ENCODE assay signal across 24 mouse cellular contexts in genomic region chr12:82158516-82158915, GRCm38 (mm10). TPM values are rescaled to one million over a fixed set of nuclear protein-coding genes. Genes with fewer than 3 reads are reported as not detected.
DNase-seq lines count a peak whose midpoint lies in the region; ATAC-seq and TF ChIP-seq lines count a peak whose summit lies in the region.
"Had no signal": no experiment of that assay in that cellular context is flagged by ENCODE, and none has a peak within 500 bp of the region (broad histone marks: within the 10 kb centered on the region; RNA-seq: fewer than 3 reads in every experiment).

No protein-coding gene starts in this region.

- TF ChIP-seq CTCF in left cerebral cortex, adult 2 months (IDR thresholded peaks at IDR 0.05), result no peak

- no peak for DNase-seq in frontal cortex, postnatal 10 days (ENCODE audit: low spot score in 2 of 2)
- DNase-seq in left cerebral cortex, adult 2 months (ENCODE audit: extremely low spot score in 1 of 2, low spot score in 2 of 2), result peak in 1 of 2 experiments; percentile 32
- no peak for DNase-seq in left cerebral cortex, postnatal 14 days (ENCODE audit: low spot score in 2 of 2)
- DNase-seq in right cerebral cortex, postnatal 25 days, result peak; percentile 24
- no peak for DNase-seq in right cerebral cortex, postnatal 10 days (ENCODE audit: low spot score in 2 of 2)
- DNase-seq: adrenal gland, adult 8-10 months; adrenal gland, postnatal 25 days; cerebellum, adult 18-20 months; cerebellum, adult 9-10 months; cerebellum, postnatal 14 days; gastrocnemius, postnatal 25 days; heart, adult 18-20 months; heart, postnatal 10 days; heart, postnatal 36 days had no signal

- intact Hi-C loops in left cerebral cortex, adult 2 months (cut with DNase I), result loop anchor here (1.0 kb wide), 1 partner anchor 53 kb away; no protein-coding TSS in a partner anchor
- intact Hi-C loops in left cerebral cortex, postnatal 14 days (cut with DNase I), result loop anchor here (5.0 kb wide), 1 partner anchor 76 kb away; no protein-coding TSS in a partner anchor

- peak; percentile 64 for ATAC-seq in frontal cortex, adult (ENCODE audit: low TSS enrichment)
- ATAC-seq: activated CD4-positive, CD25-positive, alpha-beta regulatory T cell, adult 4 months; forebrain, embryonic 13.5 days; forebrain, embryonic 16.5 days; hindbrain, embryonic 16.5 days had no signal

- H3K4me3 ChIP-seq in left cerebral cortex, adult 2 months, result no peak overlapping the region
- H3K4me3 ChIP-seq: forebrain, embryonic 10.5 days; forebrain, embryonic 13.5 days; heart, embryonic 12.5 days; heart, embryonic 15.5 days; hindbrain, embryonic 10.5 days; hindbrain, embryonic 13.5 days had no signal

- peak overlapping the region; percentile 45; the same call in 1 of the 2 replicates for H3K27ac ChIP-seq in left cerebral cortex, adult 2 months
- H3K27ac ChIP-seq: forebrain, embryonic 10.5 days; forebrain, embryonic 13.5 days; heart, embryonic 15.5 days; hindbrain, embryonic 10.5 days; hindbrain, embryonic 13.5 days had no signal

RNA-seq across cellular contexts. Expression of gene Sipa1l1, which starts 10.6 kb away (rescaled TPM):
- total RNA-seq in left cerebral cortex, adult 2 months (2021), result 100 to 1,000 TPM; 311 to 327 TPM
- total RNA-seq in left cerebral cortex, postnatal 14 days (2021), result 100 to 1,000 TPM; 169 to 183 TPM
